Mouse (Mus musculus): ENCODE data around the gene Serpinb6c. TPM values are rescaled to one million over a fixed set of nuclear protein-coding genes. Genes with fewer than 3 reads are reported as not detected.

Serpinb6c gene
- polyA plus RNA-seq (2014; fragmentation: Illumina TruSeq; extraction: RNeasy Lipid Tissue Mini Kit (QIAGEN cat#74804)) = not detected

DNA sequence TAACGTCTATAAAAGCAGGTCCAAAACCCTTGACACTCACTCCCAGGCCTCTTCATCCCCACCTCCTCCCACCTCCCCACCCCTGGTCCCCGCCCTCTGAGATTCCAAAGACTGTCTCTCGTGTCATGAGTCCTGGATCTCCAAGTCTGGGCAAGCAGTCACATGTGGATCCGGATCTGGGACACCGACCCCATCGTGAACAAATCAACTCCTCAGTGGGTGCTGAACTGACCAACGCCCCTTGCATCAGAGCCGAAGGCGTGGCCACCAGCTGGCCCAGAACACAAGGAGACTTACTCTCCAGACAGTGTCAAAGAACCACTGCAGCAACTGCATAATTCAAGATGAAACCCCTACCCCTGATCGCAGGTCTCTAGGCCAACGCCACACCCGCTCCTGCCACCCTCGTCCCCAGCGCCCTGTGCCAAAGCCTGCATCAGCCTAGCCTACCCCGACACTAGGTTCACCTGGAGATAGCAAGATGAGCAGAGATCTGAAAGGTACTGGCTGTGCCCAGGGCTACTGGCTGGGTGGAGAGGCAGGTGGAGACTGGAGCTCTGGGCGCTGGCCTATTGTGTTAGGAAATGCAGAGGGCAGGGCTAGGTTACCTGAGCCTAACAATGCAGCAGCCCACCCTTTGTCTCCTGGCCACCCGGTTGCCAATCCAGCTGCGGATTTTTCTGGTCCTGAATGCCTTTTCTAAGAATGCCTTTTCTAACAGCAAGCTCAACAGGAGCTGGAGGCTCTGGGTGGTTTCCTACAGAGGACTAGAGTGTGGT is at the start of gene Serpinb6c:
TSS of gene Serpinb6c (minus strand) at position 533 of the 779 bp plus-strand sequence.

DNA sequence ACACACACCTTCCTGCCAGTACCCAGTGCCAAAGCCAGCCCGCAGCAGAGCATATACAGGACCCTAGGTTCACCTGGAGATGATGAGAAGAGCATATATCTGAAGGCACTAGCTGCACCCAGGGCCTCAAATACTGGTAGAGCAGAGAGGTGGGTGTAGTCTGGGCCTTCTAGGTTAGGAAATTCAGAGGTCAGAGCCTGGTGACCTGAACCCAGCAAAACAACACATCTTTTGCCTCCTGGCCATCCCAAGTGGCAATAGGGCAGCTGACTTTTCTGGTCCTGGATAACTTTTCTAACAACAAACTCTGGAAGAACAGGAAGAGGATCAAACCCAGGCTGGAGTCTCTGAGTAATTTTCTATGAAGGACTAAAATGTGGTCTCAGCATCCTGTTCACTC is 62.2 kb downstream of the Serpinb6c start, which contains the start of gene Serpinb6e:
TSS of gene Serpinb6e (minus strand) at position 101 of the 400 bp plus-strand sequence.

Other genes starting within 250 kb of the Serpinb6c start
- gene Serpinb6d, start 244.3 kb downstream of the Serpinb6c start, polyA plus RNA-seq (2014; fragmentation: Illumina TruSeq; extraction: RNeasy Lipid Tissue Mini Kit (QIAGEN cat#74804)) = not detected
- gene Serpinb6e, start 62.3 kb downstream of the Serpinb6c start, polyA plus RNA-seq (2014; fragmentation: Illumina TruSeq; extraction: RNeasy Lipid Tissue Mini Kit (QIAGEN cat#74804)) = not detected
- gene Nqo2, start 59.0 kb upstream of the Serpinb6c start, polyA plus RNA-seq (2014; fragmentation: Illumina TruSeq; extraction: RNeasy Lipid Tissue Mini Kit (QIAGEN cat#74804)) = 95.9 TPM
- gene Ripk1, start 96.7 kb upstream of the Serpinb6c start, polyA plus RNA-seq (2014; fragmentation: Illumina TruSeq; extraction: RNeasy Lipid Tissue Mini Kit (QIAGEN cat#74804)) = 43.7 TPM
- 645 TPM for gene Serpinb6a, start 97.1 kb upstream of the Serpinb6c start, polyA plus RNA-seq (2014; fragmentation: Illumina TruSeq; extraction: RNeasy Lipid Tissue Mini Kit (QIAGEN cat#74804))
- 30.9 TPM for gene Bphl, start 131.9 kb upstream of the Serpinb6c start, polyA plus RNA-seq (2014; fragmentation: Illumina TruSeq; extraction: RNeasy Lipid Tissue Mini Kit (QIAGEN cat#74804))
- 4.8 TPM for gene Tubb2a, start 172.3 kb upstream of the Serpinb6c start, polyA plus RNA-seq (2014; fragmentation: Illumina TruSeq; extraction: RNeasy Lipid Tissue Mini Kit (QIAGEN cat#74804))
- 5.3 TPM for gene Tubb2b, start 224.8 kb upstream of the Serpinb6c start, polyA plus RNA-seq (2014; fragmentation: Illumina TruSeq; extraction: RNeasy Lipid Tissue Mini Kit (QIAGEN cat#74804))